Mouse (Mus musculus) MEL (cell line): ENCODE data around the gene Pycr1.

ENCODE experiments used
- CHD1 ChIP-seq: IDR thresholded peaks from 2 replicates; pipeline ENCODE4 v1.6.1; 2012; ENCODE audit warnings: low read depth, mild to moderate bottlenecking, inconsistent platforms, low read length, improper control_type of control experiment
- CTCF ChIP-seq, 3 experiments: IDR thresholded peaks in 2 of 3; conservative IDR thresholded peaks in 1 of 3; 2 replicates each; pipeline ENCODE4 v1.5.1; 2011 to 2012; ENCODE audit warnings: low read length in 3 of 3, low read depth in 2 of 3, mild to moderate bottlenecking in 2 of 3, improper control_type of control experiment in 1 of 3, inconsistent platforms in 1 of 3, mixed read lengths in 1 of 3, moderate library complexity in 1 of 3; ENCODE audit not compliant: control insufficient read depth in 1 of 3, insufficient read depth in 1 of 3, poor library complexity in 1 of 3, severe bottlenecking in 1 of 3
- ELF1 ChIP-seq: IDR thresholded peaks from 2 replicates; pipeline ENCODE4 v1.6.1; 2014; ENCODE audit warnings: low read depth, mild to moderate bottlenecking, inconsistent platforms, low read length, improper control_type of control experiment, moderate library complexity
- GATA1 ChIP-seq: IDR thresholded peaks from 2 replicates; pipeline ENCODE4 v1.6.1; 2011; ENCODE audit warnings: low read depth, low read length, improper control_type of control experiment
- MAX ChIP-seq: IDR thresholded peaks from 2 replicates; pipeline ENCODE4 v1.6.1; 2011; ENCODE audit warnings: low read length, improper control_type of control experiment
- MAZ ChIP-seq: IDR thresholded peaks from 2 replicates; pipeline ENCODE4 v1.6.1; 2012; ENCODE audit warnings: low read depth, mild to moderate bottlenecking, inconsistent platforms, low read length, improper control_type of control experiment
- NELFE ChIP-seq: IDR thresholded peaks from 2 replicates; pipeline ENCODE4 v1.6.1; 2011; ENCODE audit warnings: low read depth, low read length, improper control_type of control experiment
- POLR2A ChIP-seq, 2 experiments: IDR thresholded peaks; 2 replicates each; pipeline ENCODE4 v1.6.1; 2011 to 2012; ENCODE audit warnings: low read length in 2 of 2, mild to moderate bottlenecking in 2 of 2, control low read depth in 1 of 2, improper control_type of control experiment in 1 of 2, low read depth in 1 of 2, moderate library complexity in 1 of 2; ENCODE audit not compliant: control insufficient read depth in 1 of 2, insufficient read depth in 1 of 2, poor library complexity in 1 of 2
- SIN3A ChIP-seq: IDR thresholded peaks from 2 replicates; pipeline ENCODE4 v1.6.1; 2012; ENCODE audit warnings: low read length, improper control_type of control experiment, inconsistent platforms
- UBTF ChIP-seq: IDR thresholded peaks from 2 replicates; pipeline ENCODE4 v1.6.1; 2012; ENCODE audit warnings: low read depth, mild to moderate bottlenecking, inconsistent platforms, low read length, improper control_type of control experiment, moderate library complexity, borderline replicate concordance; ENCODE audit not compliant: insufficient read depth
- ZC3H11A ChIP-seq: IDR thresholded peaks from 2 replicates; pipeline ENCODE4 v1.6.1; 2012; ENCODE audit warnings: low read depth, mild to moderate bottlenecking, inconsistent platforms, low read length, improper control_type of control experiment
- ZNF384 ChIP-seq: IDR thresholded peaks from 2 replicates; pipeline ENCODE4 v1.6.1; 2012; ENCODE audit warnings: low read depth, mild to moderate bottlenecking, inconsistent platforms, low read length, improper control_type of control experiment

DNA sequence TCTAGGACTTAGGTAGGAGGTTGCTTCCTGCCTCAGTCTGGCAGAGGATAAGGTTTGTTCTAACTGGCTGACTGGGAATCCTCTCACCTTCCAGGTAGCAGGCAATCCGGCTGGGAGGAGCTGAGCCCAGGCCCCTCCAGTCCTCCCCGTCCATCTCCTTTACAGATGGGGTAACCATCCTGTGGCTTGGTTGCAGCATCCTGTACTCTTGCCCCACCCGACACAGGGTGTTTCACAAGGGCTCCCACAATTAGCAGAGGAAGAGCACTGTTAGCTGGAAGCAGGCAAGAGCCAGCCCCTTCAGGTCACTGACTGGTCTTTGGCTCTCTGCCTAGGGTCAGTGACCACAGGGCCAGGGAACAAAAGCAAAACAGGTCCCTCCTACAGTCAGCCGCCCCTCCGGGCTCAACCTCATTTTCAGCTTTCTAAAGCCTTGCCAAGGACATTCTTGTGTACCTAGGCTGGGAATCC is 13.1 kb downstream of the Pycr1 start:
- TF ChIP-seq CTCF (IDR thresholded peaks at IDR 0.05 in 2 of 3, conservative IDR thresholded peaks at IDR 0.05 in 1 of 3; ENCODE audit: control insufficient read depth in 1 of 3, insufficient read depth in 1 of 3, low read depth in 2 of 3, low read length in 3 of 3, poor library complexity in 1 of 3, severe bottlenecking in 1 of 3) (no peak), NELFE (no peak), MAX (no peak), UBTF (no peak), SIN3A (no peak), ZNF384 (no peak), CHD1 (no peak), POLR2A (IDR thresholded peaks at IDR 0.05; ENCODE audit: control insufficient read depth in 1 of 2, insufficient read depth in 1 of 2, low read depth in 1 of 2, low read length in 2 of 2, poor library complexity in 1 of 2) (no peak; a peak in 1 of 4 replicates), ZC3H11A (no peak), ELF1 (no peak), MAZ (no peak), GATA1 (no peak)
